Mouse (Mus musculus): ENCODE results near the gene Bcl11b.

- TF ChIP-seq CTCF (conservative IDR thresholded peaks at IDR 0.05 in 1 of 2, IDR thresholded peaks at IDR 0.05 in 1 of 2; ENCODE audit: low read depth in 2 of 2, low read length in 2 of 2) (no peak), JUND (conservative IDR thresholded peaks at IDR 0.05; ENCODE audit: low read depth, low read length) (no peak), POLR2AphosphoS2 (IDR thresholded peaks at IDR 0.05; ENCODE audit: low read depth, low read length) (no peak), USF1 (IDR thresholded peaks at IDR 0.05; ENCODE audit: low read depth, low read length) (no peak), SIN3A (IDR thresholded peaks at IDR 0.05; ENCODE audit: low read length) (no peak), MAZ (IDR thresholded peaks at IDR 0.05; ENCODE audit: low read depth, low read length) (no peak)
Measured at GRCm38 (mm10) chr12:107926074-107926855, 77.1 kb downstream of the Bcl11b start.
